Mouse (Mus musculus) megakaryocyte, embryonic 14.5 days (primary cell): ENCODE results near the gene Oxsr1.

ENCODE experiments used
- FLI1 ChIP-seq: IDR thresholded peaks from 2 replicates; pipeline ENCODE4 v1.6.1; 2012; ENCODE audit warnings: low read length, inconsistent platforms, mixed read lengths
- GATA1 ChIP-seq: IDR thresholded peaks from 3 replicates; pipeline ENCODE4 v1.6.1; 2012; ENCODE audit warnings: mixed read lengths, low read length, inconsistent platforms, borderline replicate concordance

DNA sequence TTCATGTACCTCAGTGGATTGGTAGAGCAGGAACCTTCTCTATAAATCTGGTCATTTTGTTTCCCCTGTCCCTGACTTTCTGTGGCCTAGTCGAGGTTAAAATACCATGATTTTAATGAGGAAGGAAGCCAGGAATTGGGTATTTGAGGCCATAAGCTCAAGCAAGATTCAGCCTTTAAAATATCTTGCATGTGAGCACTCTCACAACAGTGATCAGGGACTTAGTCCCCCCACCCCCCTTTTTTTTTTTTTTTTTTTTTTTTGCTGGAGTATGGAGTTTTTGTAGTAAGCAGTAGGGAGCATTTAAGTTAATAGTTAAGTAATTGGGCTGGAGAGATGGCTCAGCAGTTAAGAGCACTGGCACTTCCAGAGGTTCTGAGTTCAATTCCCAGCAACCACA is 1.9 kb upstream of the Oxsr1 start:
- TF ChIP-seq GATA1 (no peak), FLI1 (no peak)
